Mouse (Mus musculus): Measurements from ENCODE around the gene Zdhhc8.
"Not testable (repeated sequence)": the region's sequence is repeated elsewhere in the genome, so short reads cannot be mapped to it uniquely, and the experiment has no call there.

Zdhhc8 gene

DNA sequence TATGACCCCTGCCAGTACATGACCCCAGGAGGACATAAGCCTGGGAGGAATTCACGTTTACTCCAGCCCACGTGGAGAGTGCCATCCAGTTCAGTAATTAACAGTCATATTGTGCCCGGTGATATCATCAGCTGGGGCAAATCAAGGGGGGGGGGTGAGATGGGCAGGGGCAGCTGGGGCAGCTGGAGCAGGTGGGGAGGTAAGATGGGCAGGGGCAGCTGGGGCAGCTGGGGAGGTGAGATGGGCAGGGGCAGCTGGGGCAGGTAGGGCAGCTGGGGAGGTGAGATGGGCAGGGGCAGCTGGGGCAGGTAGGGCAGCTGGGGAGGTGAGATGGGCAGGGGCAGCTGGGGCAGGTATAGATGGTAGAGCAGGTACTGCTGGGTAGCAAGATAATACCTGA is 39.4 kb downstream of the Zdhhc8 start:
- not testable (repeated sequence) for DNase-seq (ENCODE audit: low spot score)

DNA sequence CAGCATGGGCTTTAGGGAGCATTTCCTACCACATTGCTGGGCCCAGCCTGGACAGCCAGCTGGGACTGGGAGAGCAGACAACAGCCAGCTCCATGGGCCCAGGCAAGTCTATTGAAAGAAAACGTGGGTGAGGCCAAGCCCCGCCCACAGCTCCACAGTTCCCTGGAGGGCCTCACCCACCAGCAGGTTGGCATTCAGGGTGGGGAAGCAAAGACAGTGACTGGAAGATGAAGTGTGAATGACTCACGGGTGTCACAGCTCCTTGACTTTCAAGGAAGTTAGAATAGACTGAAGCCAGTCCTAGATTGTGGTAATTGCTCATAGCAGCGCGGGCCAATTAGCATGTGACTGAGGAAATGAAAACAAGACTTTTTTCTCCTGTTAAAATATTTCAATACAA is 39.9 kb downstream of the Zdhhc8 start:
- DNase-seq (ENCODE audit: low spot score) = no peak

DNA sequence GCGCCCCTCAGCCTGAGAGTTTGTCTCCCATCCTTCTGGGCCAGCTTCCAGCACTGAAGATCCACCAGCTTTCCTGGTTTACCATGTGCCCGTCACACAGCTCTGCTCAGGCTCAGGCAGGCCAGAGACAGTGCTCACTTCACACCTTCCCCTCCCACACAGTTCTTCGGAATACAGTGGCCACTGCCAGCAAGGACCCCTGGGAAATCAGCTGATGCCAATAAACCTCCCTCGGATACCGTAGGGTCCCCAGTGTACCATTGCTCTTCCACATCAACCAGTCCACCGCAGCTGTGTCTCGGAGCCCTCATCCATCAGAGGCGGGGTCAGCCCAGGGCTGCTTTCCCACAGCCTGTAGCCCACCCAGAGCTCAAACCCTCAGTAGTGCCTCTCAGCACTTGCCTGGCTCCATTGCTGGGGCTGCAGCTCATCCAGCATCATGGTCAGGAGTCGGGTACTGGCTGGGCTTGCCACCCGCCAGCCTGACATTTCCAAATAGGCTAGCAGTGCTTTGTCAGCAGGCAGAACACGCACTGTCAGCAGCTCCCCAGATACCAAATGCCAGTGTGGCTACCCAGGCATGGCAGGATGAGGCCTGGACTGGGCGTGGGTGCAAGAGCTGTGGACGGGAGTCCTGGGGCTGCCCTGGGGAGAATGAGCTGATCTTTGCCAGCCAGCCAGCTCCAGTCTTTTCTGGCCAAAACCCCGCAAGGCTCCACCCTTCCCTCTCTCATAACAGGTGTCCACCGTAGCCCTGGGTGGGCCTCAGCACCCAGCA is 40.5 kb downstream of the Zdhhc8 start:
- DNase-seq (ENCODE audit: low spot score) = no peak

DNA sequence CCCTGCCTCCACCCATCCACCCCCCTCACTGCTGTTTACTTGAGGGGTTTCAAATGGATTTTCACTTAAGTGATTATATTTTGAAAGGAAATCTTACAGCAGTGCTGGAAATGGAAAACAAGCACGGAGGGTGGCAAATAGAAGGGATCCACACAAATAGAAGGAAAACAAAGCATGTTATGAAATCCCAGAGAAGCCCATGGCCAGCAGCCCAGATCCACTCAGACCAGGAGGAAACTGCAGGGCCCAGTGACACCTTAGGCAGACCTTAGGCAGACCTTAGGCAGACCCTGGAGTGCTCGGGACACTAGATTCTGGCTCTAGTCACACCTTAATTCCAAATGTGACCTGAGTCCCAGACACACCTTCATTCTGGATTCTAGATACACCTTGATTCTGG is 43.9 kb downstream of the Zdhhc8 start:
- DNase-seq (ENCODE audit: low spot score) = no peak

DNA sequence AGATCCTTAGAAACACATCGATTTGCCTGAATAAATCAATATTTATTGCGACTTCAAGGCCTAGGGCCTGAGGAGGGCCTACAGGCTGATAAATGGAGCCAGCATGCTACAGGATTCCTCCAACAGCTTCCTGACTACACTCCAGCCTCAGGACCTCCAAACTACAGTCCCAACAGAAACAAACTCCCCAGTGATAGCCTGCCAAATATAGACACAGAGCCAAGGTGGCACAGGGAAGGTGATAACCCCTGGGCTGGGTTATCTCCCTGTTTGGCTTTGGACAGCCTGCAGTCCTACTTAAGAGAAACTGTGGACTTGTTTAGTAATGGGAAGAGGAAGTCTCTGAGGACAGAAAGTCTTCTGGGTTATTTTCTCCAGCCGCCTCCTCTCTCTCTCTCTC is 47.7 kb downstream of the Zdhhc8 start:
- DNase-seq (ENCODE audit: low spot score) = no peak

DNA sequence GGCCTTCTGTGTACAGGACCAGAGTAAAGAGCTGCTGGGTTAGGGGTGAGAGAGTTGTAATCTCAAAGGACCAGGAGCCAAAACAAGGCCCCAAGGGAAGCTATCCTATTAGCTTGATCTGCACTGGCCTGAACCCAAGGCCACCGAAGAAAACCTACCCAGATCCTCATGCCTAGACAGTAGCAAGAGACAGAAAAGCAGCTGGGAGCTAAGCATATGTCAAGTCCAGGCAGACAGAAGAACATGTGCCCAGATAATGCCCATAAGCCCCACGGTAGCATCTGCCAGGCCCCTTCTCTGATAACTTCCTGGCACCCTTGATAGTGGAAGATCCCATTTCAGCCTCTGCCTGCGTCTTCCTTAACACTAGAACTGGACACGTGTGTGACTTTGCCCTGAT is 48.1 kb downstream of the Zdhhc8 start:
- DNase-seq (ENCODE audit: low spot score) = no peak

DNA sequence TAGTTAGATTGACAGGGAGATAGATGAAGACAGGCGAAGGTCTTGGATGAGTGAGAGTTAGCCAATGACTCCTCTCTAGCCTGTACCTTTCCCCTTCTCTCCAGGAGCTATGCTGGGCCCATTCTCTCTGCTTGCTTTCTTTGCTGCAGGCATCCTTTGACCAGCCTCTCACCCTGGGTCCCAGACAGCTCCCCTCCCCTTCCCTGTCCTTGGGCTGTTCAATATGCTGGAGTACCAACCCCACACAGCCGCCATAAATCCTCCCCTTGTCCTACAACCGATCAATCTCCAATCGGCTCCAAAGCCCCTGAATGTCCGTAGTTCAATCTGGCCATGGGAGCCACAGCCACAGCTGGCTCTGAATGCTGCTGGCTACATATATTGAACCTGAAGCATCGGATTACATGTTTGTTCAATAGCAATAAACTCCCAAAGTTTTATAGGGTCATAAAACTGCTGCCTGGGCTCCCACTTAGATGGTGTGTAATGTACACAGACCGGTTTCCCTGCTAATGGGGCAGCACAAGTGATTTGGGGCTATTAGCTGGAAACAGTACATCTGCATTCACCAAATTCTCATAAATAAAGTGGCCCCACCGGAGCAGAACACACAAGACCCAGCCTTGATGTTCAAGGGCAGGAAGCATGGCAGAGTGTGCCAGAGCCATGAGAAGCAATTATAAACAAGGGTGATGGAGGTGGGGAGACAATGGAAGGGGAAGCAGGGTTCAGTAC is 49.1 kb downstream of the Zdhhc8 start:
- no peak for DNase-seq (ENCODE audit: low spot score)

DNA sequence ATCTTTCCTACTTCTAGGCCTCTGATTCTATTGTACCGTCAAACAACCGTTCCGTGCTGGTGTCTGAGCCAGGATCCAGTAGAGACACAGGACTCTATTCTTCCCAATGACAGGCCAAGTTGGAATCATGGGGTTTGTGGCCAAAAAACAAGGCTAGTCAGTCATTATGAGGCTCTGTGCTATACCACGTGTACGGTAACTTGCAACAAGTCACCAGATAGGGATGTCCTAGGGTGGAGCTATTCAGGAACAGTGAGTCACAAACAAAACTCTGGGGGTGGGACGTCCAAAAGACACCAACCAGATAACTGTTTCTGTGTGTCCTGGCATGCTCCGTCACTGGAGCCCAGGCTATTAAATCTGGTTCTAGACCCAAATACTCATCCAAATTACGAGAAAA is 52.2 kb downstream of the Zdhhc8 start:
- DNase-seq (ENCODE audit: low spot score) = no peak

DNA sequence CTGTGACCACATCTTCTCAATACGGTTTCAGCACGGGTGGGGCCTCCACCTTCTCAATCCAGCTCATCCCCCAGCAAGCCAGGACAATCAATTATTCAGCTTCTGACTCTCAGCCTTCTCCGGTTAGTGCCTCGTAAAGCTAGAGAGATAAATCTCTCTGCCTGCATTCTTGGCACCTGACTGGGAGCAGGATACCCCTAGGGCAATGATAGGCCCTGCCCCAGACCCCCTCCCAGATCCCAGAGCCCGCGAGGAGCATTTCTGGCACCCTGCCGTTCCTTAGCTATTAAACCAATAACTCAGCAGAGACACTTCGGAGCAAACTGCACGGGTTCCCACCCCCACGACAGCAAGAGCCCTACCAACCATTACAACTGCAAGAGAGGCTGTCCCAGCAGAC is 53.5 kb downstream of the Zdhhc8 start:
- DNase-seq (ENCODE audit: low spot score) = no peak

DNA sequence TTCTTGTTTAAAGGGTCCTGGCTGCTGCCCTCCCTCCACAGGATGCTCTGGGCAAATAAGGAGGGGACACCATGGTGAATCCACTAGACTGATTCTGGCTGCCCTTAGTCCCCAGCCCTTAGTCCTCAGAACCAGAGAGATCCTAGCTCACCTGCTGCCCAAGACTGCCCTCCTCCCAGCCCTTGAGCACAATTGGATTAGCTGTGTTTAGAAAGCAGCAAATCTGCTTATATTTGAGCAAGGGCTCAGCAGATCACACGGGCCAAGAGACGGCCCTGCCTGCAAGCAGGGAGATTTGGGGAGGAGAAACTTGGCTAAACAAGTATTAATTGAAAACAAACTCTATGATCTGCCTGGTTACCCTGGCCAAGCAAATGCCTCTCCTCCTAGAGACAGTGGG is 55.3 kb downstream of the Zdhhc8 start:
- no peak for DNase-seq (ENCODE audit: low spot score)

DNA sequence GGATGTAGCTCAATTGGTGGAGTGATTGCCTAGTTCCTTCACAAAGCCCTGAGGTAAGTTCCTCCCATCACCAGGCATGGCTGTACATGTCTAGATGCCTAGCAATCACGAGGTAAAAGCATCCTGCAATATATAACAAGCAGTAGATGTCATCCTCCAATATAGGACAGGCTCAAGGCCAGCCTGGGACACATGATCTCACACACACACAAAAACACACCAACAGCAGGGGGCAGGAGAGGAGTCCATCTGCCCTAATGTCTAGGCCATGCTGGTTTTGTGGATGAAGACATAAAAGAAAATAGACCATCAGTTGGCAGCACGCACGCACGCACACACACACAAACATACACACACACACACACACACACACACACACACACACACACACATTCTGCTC is 58.2 kb downstream of the Zdhhc8 start:
- no peak for DNase-seq (ENCODE audit: low spot score)

DNA sequence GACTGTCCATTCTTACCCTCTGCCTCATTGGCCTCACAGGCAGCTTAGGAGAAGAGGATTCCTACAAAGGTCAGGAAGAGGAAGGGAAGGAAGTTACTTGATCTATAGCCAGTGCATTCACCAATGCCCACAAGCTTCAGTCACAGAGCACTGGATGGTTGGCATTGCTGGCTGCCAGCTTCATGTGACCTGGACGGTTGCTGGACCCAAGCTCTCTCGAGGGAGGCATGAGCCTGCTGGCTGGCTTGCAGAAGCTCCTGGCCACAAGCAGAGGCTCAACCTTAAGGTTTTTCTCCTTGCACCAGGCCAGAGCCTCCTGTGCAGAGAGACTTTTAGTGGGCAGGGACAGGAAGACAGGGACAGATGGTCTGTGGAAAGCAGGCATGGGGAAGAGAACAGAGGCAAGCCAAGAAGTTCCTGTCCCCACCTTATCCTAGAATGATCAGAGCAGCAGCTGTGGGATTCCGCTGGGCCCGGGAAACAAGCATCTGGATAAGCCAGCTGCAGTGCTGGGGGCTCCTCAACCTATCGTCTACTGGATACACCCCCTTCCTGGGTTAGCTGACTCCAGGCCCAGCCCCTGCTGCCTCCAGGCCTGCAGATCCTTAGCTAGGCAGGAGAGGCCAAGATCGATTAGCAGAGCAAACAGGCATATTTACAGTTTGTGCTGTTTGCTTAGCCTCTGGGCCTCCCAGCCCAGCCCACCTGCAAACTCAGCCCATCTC is 59.0 kb downstream of the Zdhhc8 start:
- DNase-seq (ENCODE audit: low spot score) = no peak

DNA sequence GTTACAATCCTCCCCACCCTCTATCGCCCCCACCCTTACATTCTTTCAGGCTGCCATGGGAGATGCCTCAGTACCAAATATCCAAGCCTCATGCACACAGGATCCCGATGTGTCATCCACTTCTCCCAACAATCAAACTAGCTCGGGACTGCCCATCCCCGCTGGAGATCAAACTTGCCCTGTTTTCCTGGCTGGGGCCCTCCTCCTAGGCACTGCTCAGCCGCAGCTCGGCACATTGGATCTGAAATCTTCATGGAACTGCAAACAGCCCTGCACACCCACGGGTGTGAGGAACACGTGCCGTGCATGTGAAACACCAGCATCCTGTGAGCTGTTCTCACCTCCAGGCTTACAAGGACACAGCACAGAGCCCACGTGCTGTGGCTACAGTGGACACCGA is 61.1 kb downstream of the Zdhhc8 start:
- no peak for DNase-seq (ENCODE audit: low spot score)

DNA sequence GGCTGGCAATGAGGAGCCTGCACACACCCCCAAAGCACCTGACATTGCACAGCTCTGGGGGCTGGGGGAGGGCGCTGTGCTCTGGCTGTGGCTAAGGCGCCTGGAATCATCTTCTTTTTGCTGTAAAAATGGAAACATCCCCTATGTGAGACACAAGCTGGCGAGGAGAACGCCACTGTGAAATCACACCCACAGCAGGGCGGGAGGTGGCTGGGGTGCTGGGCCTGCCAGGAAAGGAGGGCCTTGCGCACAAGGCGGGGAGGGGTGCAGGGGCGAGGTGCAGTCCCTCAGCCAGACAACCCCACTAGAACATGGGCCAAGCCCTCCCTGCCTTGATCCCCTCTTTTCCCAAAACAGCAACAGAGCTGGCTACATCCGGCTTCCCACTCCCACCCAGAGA is 61.7 kb downstream of the Zdhhc8 start:
- DNase-seq (ENCODE audit: low spot score) = no peak

DNA sequence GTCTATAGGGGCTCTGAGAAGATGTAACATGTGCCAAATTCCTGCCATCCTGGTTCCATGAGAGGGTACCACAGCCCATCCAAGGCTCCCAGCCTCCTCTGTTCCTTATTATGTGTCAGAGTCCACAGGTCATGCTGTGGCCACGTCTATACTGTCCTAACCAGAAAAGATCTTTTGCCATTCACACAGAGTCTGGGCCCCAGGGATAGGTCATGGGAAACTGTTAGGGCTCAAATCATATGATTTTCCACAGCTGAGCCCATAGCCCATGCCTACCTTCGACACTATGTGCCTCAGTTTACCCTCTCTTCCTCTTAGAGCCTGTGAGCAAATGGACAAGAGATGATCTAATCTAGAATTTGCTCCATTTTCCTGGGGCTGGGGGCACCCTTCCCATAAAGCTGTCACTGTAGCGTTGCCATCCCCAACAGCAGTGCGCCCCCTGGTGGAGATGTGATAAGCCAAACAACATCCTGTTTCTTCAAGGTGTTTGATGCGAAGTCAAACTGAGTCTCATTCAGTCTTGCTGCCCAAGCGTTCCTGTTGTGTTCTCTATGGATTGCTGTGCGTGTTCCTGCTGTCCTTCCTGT is 62.6 kb downstream of the Zdhhc8 start:
- DNase-seq (ENCODE audit: low spot score) = peak; percentile 66

Measured in ovary, postnatal 14 days (tissue).